Mouse (Mus musculus): Measurements from ENCODE around the gene Cyp2u1. TPM values are rescaled to one million over a fixed set of nuclear protein-coding genes. Genes with fewer than 3 reads are reported as not detected.

Gene Cyp2u1
- polyA plus RNA-seq, 1 experiment from 2014 or later, result 9.4 TPM

Other genes with a start within 250 kb of the Cyp2u1 start
- gene Lef1, start 192.8 kb downstream of the Cyp2u1 start, polyA plus RNA-seq (2015; fragmentation: Nextera tagmentation; extraction: Ambion mirVana), result 8.0 and 13.0 TPM in 2 replicates
- 26.1 and 31.1 TPM in 2 replicates for gene Hadh, start 31.1 kb downstream of the Cyp2u1 start, polyA plus RNA-seq (2015; fragmentation: Nextera tagmentation; extraction: Ambion mirVana)
- gene Sgms2, start 188.2 kb upstream of the Cyp2u1 start, polyA plus RNA-seq (2015; fragmentation: Nextera tagmentation; extraction: Ambion mirVana), result 2.6 and 3.1 TPM in 2 replicates

All from hindbrain, embryonic 16.5 days (tissue).